Mouse (Mus musculus) kidney, embryonic 14.5 days (tissue): ENCODE measurements around the gene Mtfp1. TPM values are rescaled to one million over a fixed set of nuclear protein-coding genes. Genes with fewer than 3 reads are reported as not detected.
A peak's percentile ranks its signal among the peaks of the same experiment; 100 is the strongest.
"Not testable (repeated sequence)": the region's sequence is repeated elsewhere in the genome, so short reads cannot be mapped to it uniquely, and the experiment has no call there.

Source experiments
- ATAC-seq: fragments of 200-750 bp; cut with Nextera tagmentation; 2 replicates; pipeline ENCODE4 v1.8.0; 2017; ENCODE audit warnings: moderate number of reproducible peaks, mild to moderate bottlenecking, moderate TSS enrichment, moderate library complexity; ENCODE audit not compliant: low FRiP score, low TSS enrichment
- H3K27ac ChIP-seq: fragments of 300-500 bp; sonication (generic); 2 replicates; pipeline ENCODE4 v1.5.1; 2014; ENCODE audit warnings: low read depth, mild to moderate bottlenecking, low read length, moderate library complexity, mixed read lengths
- H3K27me3 ChIP-seq: fragments of 300-500 bp; sonication (generic); 2 replicates; pipeline ENCODE4 v1.6.1; 2014; ENCODE audit warnings: mild to moderate bottlenecking, low read length; ENCODE audit not compliant: control insufficient read depth, insufficient read depth
- H3K36me3 ChIP-seq: fragments of 300-500 bp; sonication (generic); 2 replicates; pipeline ENCODE4 v1.6.1; 2014; ENCODE audit warnings: low read length, mixed read lengths; ENCODE audit not compliant: control insufficient read depth, insufficient read depth
- H3K4me1 ChIP-seq: fragments of 300-500 bp; sonication (generic); 2 replicates; pipeline ENCODE4 v1.6.1; 2014; ENCODE audit warnings: low read length, mixed read lengths; ENCODE audit not compliant: control insufficient read depth, insufficient read depth
- H3K4me2 ChIP-seq: fragments of 300-500 bp; sonication (generic); replicated peaks from 2 replicates; pipeline ENCODE4 v1.6.1; 2014; ENCODE audit warnings: low read depth, mild to moderate bottlenecking, low read length
- H3K4me3 ChIP-seq: fragments of 300-500 bp; sonication (generic); 2 replicates; pipeline ENCODE4 v1.5.1; 2014; ENCODE audit warnings: mild to moderate bottlenecking, low read length
- H3K9ac ChIP-seq: fragments of 300-500 bp; sonication (generic); 2 replicates; pipeline ENCODE4 v1.6.1; 2014; ENCODE audit warnings: low read depth, mild to moderate bottlenecking, low read length, moderate library complexity
- H3K9me3 ChIP-seq: fragments of 300-500 bp; sonication (generic); 2 replicates; pipeline ENCODE4 v1.6.1; 2016; ENCODE audit warnings: low read length; ENCODE audit not compliant: control insufficient read depth
- WGBS: fragments of 180-500 bp; shearing (Covaris S2); extraction: QIAGEN DNeasy Blood & Tissue Kit; methylation state at CpG from one replicate; pipeline ENCODE4 v1.1.7; 2014; 5-methylcytosine and 5-hydroxymethylcytosine counted together
- polyA plus RNA-seq: library from polyadenylated mRNA; unstranded; fragments of >200 nt; fragmentation: Nextera tagmentation; extraction: Ambion mirVana; gene quantifications from 2 replicates; pipeline ENCODE4 v1.2.1, GENCODE M21; 2014

The Mtfp1 gene
- polyA plus RNA-seq, 1 experiment from 2014 or later, result 15.9 TPM

DNA sequence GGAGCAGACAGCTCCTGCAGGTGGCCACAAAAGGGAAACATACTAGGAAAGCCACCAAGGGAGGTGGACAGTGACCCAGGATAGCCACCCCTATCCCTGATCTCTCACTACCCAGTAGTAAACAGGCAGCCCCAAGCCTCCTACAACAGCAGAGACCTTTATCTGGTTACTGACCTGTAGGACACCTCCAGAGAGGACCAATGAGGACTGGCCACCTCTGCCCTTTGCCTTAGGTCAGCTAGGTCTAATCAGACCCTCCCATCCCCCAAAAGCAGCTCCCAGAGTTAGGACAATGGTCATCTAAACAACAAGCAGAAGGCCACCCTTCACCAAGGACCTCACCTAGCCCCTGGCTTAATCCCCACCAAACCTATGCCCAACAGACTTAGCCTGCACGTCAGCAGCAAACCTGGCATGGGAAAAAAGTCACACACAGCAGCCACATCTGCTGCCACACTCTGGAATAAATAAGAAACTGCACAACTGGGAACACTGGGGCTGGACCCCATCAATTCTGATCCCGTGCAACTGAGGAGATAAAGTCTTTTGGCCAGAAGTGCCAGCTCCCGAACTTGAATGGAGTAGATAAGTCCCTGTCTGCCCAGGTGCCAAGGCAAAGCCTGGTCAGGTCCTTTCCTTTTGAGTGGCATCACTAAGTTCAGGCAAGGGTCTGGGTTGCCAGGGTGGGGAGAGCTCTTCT is 22.3 kb upstream of the Mtfp1 start:
- no peak overlapping the region for H3K27ac ChIP-seq
- H3K4me1 ChIP-seq, result peaks cover 8% of the 10 kb centered on the region; the same call in 1 of the 2 replicates
- no peak overlapping the region for H3K9ac ChIP-seq
- H3K36me3 ChIP-seq, result no peaks in the 10 kb centered on the region
- H3K9me3 ChIP-seq, result no peaks in the 10 kb centered on the region
- H3K27me3 ChIP-seq, result no peaks in the 10 kb centered on the region
- peak overlapping the region; percentile 80 for H3K4me2 ChIP-seq
- WGBS, result 32% methylated on average over 3 of the region's 3 CpGs
- no peak for ATAC-seq
- H3K4me3 ChIP-seq, result peak overlapping the region; percentile 40; the same call in 1 of the 2 replicates

DNA sequence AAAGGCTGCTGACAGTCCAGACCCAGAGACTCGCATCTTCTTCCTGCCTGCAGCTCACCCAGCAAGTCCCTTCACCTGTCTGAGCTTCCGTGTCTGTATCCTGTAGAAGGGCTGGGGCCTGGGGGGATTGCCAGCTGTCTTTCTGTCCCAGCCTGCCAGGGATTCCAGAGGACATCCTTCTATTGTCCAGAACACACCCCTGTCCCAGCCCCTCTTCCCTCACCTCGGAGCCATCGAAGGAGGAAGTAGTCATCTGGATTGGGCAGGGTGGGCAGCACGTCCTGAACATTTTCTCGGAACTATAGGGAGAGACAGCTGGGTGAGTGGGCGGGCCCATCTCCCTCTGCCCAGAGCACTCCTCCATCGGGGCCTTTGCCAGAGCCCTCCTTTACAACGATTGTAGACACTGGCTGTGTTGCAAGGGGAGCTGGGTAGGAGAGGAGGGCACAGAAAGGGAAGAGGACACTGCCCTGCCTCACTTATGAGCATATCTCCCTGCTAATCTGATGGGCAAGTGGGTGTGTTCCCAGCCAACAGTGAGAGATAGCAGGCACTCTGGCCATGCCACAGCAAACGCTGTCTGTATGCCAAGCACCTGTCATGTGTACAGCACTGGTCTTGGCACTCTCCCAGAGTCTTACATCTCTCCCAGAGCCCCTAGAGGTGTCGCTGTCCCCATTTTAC is 21.4 kb upstream of the Mtfp1 start:
- H3K4me2 ChIP-seq, result no peak overlapping the region
- 60% methylated on average over 11 of the region's 11 CpGs for WGBS

DNA sequence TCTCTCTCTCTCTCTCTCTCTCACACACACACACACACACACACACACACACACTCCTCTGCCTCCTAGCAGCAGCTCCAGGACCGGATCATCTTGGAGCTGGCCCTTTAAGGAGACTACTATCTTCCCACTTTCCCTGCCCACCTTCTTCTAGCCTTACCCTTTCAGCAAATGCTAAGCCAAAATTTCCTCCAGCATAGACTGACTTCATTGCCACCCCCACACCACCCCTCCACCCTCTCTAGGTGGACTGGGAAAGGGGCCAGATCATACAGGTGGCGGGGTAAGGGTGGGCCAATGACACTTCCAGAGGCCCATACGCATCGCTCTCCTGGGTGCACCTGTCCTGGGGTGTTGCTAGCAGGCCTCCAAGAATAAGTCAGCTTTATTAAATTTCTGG is 20.2 kb upstream of the Mtfp1 start:
- no peaks in the 10 kb centered on the region for H3K36me3 ChIP-seq
- no peaks in the 10 kb centered on the region for H3K27me3 ChIP-seq
- H3K4me3 ChIP-seq, result no peak overlapping the region
- no peak overlapping the region for H3K9ac ChIP-seq
- H3K4me2 ChIP-seq, result no peak overlapping the region
- H3K27ac ChIP-seq, result no peak overlapping the region
- WGBS, result 90% methylated on average over 4 of the region's 4 CpGs
- H3K9me3 ChIP-seq, result no peaks in the 10 kb centered on the region
- peaks cover 8% of the 10 kb centered on the region; the same call in 1 of the 2 replicates for H3K4me1 ChIP-seq
- ATAC-seq, result no peak

More for the DNA sequence above, 21.4 kb upstream of the Mtfp1 start:
- Histone ChIP-seq H3K27me3 (no peaks in the 10 kb centered on the region), H3K4me1 (peaks cover 8% of the 10 kb centered on the region; the same call in 1 of the 2 replicates), H3K27ac (no peak overlapping the region), H3K36me3 (no peaks in the 10 kb centered on the region), H3K4me3 (no peak overlapping the region), H3K9me3 (no peaks in the 10 kb centered on the region), H3K9ac (no peak overlapping the region)
- ATAC-seq, result no peak

DNA sequence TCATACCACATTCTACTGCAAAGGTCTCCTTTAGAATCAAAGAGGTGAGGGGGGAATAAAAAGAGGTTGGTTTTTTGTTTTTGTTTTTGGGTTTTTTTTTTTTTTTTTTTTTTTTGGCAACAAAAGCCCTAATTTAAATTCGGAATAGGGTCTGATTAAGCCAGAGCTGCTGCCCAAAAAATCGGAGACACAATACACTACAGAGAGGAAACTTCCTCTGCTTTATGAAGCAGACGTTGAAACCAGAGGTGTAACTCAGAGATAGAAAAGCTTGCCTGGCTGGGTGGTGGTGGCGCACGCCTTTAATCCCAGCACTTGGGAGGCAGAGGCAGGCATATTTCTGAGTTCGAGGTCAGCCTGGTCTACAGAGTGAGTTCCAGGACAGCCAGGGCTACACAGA is 19.3 kb upstream of the Mtfp1 start:
- H3K27me3 ChIP-seq, H3K9me3 ChIP-seq, H3K36me3 ChIP-seq, H3K4me3 ChIP-seq, H3K9ac ChIP-seq, H3K4me2 ChIP-seq, H3K27ac ChIP-seq, ATAC-seq, H3K4me1 ChIP-seq: not testable (repeated sequence)
- 87% methylated on average over 6 of the region's 6 CpGs for WGBS

DNA sequence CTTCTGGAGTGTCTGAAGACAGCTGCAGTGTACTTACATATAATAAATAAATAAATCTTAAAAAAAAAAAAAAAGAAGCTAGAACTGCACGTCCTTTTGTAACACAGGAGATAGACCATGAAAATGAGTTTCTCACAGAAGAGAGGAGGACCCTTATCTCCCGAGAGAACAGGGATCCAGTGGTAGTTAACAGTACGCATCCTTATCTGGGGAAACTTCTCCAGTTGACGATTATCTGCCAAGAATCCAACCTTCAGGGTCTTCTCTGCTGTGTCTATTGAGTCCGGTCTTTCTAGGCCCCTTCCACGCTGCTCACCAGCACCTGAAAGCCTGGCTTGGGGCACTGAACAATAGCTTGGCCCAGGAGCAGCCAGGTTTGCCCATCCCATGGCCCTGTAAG is 18.7 kb upstream of the Mtfp1 start:
- no peak overlapping the region for H3K9ac ChIP-seq
- no peaks in the 10 kb centered on the region for H3K9me3 ChIP-seq
- no peaks in the 10 kb centered on the region for H3K36me3 ChIP-seq
- 85% methylated on average over 6 of the region's 6 CpGs for WGBS
- H3K27me3 ChIP-seq, result no peaks in the 10 kb centered on the region
- no peak for ATAC-seq
- no peak overlapping the region for H3K27ac ChIP-seq
- no peak overlapping the region for H3K4me2 ChIP-seq
- H3K4me1 ChIP-seq, result peaks cover 7% of the 10 kb centered on the region; the same call in 1 of the 2 replicates
- H3K4me3 ChIP-seq, result no peak overlapping the region

DNA sequence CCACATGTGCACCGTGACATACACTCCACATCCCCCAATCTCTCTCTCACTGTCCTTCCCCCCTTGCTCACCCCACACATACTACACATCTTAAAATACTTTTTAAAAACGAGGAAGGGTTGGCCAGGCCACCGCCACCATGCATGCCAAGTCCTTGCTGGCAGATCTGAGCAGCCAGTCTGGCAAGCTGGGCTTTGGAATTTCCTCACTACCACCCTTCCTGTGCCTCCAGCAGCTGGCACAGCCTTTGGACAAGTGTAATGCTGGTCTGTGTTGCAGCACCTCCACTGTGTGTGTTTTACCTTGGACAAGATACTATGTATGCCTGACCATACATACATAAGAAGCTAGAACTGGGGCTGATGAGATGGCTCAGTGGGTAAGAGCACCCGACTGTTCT is 18.3 kb upstream of the Mtfp1 start:
- WGBS, result 88% methylated on average over 4 of the region's 4 CpGs
- Histone ChIP-seq H3K4me3 (no peak overlapping the region), H3K36me3 (no peaks in the 10 kb centered on the region), H3K9ac (no peak overlapping the region), H3K4me1 (peaks cover 4% of the 10 kb centered on the region; the same call in 1 of the 2 replicates), H3K9me3 (no peaks in the 10 kb centered on the region), H3K27ac (no peak overlapping the region), H3K27me3 (no peaks in the 10 kb centered on the region), H3K4me2 (no peak overlapping the region)
- ATAC-seq, result no peak

DNA sequence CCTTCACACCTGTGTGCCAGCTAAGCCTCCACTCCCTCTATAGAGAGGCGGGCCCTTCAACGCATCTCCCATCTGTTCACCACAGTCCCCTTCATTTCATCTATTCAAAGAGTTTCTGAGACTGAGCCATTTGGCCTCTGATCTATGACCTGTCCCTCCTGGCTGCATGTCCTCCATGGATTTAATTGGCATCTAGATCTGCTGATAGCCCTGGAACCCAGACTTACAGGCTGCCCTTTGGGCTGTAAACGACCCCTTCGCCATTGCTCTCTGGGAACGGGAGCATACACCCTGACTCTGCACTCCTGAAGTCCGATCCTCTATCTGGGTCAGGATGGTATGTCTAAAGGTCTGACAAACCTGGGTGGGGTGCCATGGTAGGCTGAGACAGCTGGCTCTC is 17.6 kb upstream of the Mtfp1 start:
- H3K4me3 ChIP-seq, result no peak overlapping the region
- 54% methylated on average over 6 of the region's 6 CpGs for WGBS
- ATAC-seq, result no peak
- no peaks in the 10 kb centered on the region for H3K9me3 ChIP-seq
- no peaks in the 10 kb centered on the region for H3K27me3 ChIP-seq
- H3K27ac ChIP-seq, result no peak overlapping the region
- peaks cover 3% of the 10 kb centered on the region; the same call in 1 of the 2 replicates for H3K4me1 ChIP-seq
- no peaks in the 10 kb centered on the region for H3K36me3 ChIP-seq
- H3K9ac ChIP-seq, result no peak overlapping the region
- H3K4me2 ChIP-seq, result no peak overlapping the region

DNA sequence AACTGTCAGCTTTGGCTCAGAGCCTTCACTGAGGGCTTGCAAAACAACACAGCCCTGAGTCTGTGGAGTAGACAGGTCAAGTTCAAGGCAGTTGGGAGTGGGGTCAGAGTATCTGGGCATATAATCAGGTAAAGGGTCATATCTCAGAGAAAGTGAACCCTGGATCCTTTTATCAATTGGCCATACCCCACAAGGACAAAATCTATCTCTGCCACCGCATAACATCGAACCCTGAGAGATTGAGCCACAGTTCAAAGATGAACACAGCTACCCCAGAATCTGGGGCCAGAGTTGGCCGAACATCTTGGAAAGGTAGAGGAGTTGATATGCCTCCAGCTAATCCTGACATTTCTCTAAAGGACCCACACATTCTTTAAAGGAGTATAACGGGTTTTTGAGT is 16.8 kb upstream of the Mtfp1 start:
- no peak for ATAC-seq
- Histone ChIP-seq H3K9me3 (no peaks in the 10 kb centered on the region), H3K4me3 (no peak overlapping the region), H3K4me1 (no peaks in the 10 kb centered on the region), H3K36me3 (no peaks in the 10 kb centered on the region), H3K27ac (no peak overlapping the region), H3K9ac (no peak overlapping the region), H3K4me2 (no peak overlapping the region), H3K27me3 (no peaks in the 10 kb centered on the region)
- 91% methylated on average over 4 of the region's 4 CpGs for WGBS

DNA sequence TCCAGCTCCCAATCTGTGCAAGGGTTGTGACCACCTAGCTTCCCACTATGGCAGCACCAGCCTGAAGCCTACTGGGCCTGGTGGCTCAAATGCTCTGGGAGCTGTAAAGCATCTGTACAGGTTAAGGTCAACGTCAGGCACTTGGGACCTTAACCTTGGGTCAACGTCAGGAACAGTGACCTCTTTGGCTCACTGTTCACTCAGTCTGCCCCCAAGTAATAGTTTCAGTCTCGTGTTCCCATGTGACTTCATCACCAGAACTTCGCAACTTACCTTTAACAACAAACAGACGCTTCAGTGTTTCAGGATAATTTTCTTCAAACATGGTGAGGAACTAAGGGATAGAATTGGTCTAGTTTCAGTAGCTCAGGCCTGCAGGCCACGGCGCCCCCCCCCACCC is 13.4 kb upstream of the Mtfp1 start:
- ATAC-seq, result no peak
- Histone ChIP-seq H3K4me1 (no peaks in the 10 kb centered on the region), H3K27me3 (no peaks in the 10 kb centered on the region), H3K4me3 (no peak overlapping the region), H3K9me3 (no peaks in the 10 kb centered on the region), H3K9ac (no peak overlapping the region), H3K4me2 (no peak overlapping the region), H3K36me3 (no peaks in the 10 kb centered on the region), H3K27ac (no peak overlapping the region)
- WGBS, result 70% methylated on average over 7 of the region's 7 CpGs
